Mouse (Mus musculus) induced T-regulatory cell, adult 2 months (primary cell): ENCODE data around the gene Mab21l3.

ENCODE experiments used
- DNase-seq: peaks from one replicate; pipeline ENCODE4 v3.0.0-alpha.2; 2012; ENCODE audit warnings: low read depth

Gene Mab21l3

GRCm38 (mm10) chr3:101839327-101839726 lies 9.4 kb downstream of the Mab21l3 start:
- DNase-seq, result peak; percentile 12

- DNase-seq, result no peak
Observed at GRCm38 (mm10) chr3:101836971-101837370, 11.8 kb downstream of the Mab21l3 start.

- no peak for DNase-seq
Observed at GRCm38 (mm10) chr3:101836532-101836931, 12.2 kb downstream of the Mab21l3 start.

DNA sequence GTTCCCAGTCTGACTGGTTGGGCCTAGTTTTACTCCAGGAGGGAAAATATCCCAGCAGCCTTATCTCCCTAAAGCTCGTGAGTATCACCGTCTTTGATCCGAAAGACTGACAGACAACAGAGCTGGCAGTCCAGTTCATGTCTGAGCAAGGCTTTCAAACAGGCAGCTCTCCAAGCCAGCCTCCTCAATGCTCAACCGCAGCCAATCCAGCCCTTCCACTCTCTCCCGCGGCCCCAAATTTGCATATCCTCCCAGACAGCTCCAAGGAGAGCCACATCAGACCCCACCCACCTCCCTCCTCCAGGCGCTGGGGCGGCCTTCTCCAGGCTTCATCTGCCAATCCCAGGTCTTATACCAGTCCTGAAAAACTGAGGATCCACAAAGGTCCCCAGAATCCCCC lies 12.7 kb downstream of the Mab21l3 start:
- DNase-seq, result no peak

DNA sequence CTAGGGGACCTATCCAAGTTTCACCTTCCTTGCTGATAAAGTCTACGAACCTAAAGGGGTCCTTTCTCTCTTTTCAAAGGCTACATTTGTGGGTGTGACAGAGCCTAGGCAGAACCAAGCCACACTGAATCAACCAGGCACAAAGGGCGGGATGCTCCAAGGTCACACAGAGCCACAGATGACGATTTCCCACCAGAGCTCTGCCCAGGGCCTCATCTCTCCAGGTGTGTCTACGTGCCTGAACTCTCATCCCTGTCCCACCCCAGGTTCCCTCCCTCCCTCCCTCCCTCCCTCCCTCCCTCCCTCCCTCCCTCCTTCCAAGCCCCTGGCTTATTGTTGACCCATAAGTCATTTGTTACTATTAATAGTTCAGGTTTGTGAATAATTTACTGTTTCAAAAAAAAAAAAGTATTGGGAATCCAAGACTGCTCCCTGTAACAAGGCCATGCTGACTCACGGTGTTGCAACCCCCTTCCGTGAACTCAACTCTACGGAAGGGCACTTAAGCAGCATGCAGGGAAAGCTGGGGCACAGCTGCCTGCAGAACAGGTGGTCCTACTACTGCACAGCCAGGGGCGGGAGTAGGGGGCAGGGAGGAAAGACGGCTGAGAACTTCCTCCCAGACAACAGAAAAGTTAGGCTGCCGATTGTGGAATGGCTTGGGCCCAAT lies 17.4 kb downstream of the Mab21l3 start:
- DNase-seq, result no peak

DNA sequence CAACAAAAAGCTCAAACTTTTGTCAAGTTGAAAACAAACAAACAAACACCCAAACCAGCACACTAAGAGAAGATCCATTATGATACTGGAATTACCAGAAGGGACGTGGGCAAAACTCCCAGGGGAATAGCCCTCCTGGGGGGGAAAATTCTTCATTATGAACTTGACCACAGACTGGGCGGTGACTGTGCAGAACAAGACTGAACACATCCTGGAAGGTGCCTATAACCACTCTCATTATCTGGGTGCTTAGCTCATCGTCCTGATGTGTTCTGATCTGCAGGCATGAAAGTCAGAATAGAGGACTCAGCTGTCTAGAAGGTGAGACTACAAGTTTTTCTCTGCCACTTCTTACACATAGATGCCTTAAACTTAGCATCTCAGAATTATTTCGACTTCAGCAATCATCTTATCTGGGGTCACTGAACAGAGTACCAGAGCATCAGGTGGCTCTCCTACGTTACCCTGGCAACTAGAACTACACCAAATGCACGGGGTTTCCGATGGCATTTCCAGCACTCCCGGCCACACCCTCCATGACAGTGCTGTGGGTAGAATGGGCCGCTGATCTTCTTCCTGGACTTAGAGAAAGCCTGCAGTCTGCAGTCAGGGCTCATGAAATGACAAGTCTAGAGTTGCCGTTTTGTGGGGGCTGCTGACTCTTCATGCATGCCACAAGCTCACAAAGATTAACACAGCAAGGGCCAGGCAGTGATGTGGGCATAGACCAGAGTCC lies 18.7 kb downstream of the Mab21l3 start:
- DNase-seq, result peak; percentile 16

- no peak for DNase-seq
Observed at GRCm38 (mm10) chr3:101828595-101828994, 20.2 kb downstream of the Mab21l3 start.

DNA sequence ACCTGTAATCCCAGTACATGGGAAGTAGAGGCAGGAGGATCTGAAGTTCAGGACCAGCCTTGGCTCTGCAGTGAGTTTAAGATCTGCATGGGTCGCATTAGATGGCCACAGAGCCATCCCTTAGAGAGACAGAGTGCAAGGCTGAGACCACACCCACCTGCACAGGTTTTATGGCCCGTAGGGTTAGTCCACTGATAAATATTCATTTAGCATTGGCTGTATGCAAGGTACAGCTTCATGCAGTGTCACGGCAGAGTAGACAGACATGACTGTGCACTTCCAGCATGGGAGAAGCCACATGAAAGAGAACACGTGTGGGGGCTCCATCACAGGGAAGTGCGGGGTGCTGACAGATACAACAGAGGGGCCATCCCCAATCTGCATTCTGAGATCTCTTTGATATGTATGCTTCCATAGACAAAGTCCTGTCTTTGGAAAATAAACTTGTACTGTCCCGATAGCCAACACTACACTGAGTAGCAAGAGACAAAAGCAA lies 21.5 kb downstream of the Mab21l3 start:
- no peak for DNase-seq

DNA sequence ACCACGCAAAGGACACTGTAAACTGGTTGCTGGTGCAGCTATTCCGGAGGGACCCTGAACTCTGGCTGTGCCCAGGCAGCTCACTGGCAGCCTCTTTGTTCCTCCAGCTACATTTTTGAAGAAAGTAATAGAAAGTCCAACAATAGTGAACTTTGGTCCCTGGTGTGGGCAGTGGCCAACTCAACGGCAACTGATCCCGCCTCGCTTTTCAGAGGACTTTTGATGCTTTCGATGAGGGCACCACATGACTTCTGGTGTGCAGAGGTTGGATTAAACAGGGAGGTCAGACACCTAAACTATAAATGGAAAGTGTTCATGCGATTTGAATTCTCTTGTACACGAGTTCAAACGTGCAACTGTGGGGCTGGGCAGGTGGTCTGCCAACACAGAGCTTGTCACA lies 24.4 kb downstream of the Mab21l3 start:
- DNase-seq, result no peak

GRCm38 (mm10) chr3:101822052-101822451 lies 26.7 kb downstream of the Mab21l3 start:
- DNase-seq, result no peak

- DNase-seq, result peak; percentile 17
Observed at GRCm38 (mm10) chr3:101820708-101821107, 28.1 kb downstream of the Mab21l3 start.

- no peak for DNase-seq
Observed at GRCm38 (mm10) chr3:101816006-101816405, 32.8 kb downstream of the Mab21l3 start.

GRCm38 (mm10) chr3:101814790-101815189 lies 34.0 kb downstream of the Mab21l3 start:
- no peak for DNase-seq

- DNase-seq, result peak; percentile 83
Observed at GRCm38 (mm10) chr3:101812341-101812962, 36.3 kb downstream of the Mab21l3 start.

DNA sequence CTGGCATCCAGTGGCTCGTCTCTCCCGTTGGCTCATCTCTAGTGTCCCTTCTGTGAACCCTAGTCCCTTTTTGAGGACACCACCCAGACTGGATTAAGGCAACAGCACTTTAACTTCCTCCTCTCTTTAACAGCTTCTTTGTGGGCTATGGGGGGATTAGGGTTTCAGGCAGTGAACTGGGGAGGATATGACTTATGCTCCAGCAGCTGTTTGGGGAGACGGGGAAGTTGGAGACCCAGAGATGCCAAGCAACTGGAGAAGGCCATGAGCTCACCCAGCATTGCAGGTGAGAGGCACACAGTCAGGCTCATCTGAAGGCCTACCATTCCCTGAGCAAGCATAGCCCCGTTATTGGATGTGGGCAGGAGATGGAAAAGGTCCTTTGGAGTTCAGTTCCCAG lies 36.8 kb downstream of the Mab21l3 start:
- DNase-seq, result no peak

DNA sequence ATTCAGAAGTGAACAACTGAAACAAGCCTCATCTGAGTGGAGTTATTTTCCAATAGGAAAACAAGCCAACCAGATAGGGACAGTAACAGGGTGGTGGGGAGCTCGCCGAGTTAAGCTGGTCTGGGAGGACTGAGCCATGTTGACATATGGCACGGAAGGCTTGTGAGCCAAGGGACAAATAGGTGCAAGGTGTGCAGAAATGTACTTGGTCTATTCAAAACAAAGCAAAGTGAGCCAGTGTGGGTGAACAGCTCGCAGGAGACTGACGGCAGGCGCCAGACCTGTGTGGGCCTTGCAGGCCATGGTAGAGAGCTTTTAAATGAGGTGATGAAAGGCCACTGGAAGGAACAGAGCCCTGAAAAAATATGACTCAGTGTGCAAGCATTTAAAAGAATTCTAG lies 41.1 kb downstream of the Mab21l3 start:
- no peak for DNase-seq

- no peak for DNase-seq
Observed at GRCm38 (mm10) chr3:101806941-101807340, 41.8 kb downstream of the Mab21l3 start.

GRCm38 (mm10) chr3:101806149-101806548 lies 42.6 kb downstream of the Mab21l3 start:
- DNase-seq, result peak; percentile 74

GRCm38 (mm10) chr3:101805562-101806004 lies 43.2 kb downstream of the Mab21l3 start:
- peak; percentile 15 for DNase-seq

DNA sequence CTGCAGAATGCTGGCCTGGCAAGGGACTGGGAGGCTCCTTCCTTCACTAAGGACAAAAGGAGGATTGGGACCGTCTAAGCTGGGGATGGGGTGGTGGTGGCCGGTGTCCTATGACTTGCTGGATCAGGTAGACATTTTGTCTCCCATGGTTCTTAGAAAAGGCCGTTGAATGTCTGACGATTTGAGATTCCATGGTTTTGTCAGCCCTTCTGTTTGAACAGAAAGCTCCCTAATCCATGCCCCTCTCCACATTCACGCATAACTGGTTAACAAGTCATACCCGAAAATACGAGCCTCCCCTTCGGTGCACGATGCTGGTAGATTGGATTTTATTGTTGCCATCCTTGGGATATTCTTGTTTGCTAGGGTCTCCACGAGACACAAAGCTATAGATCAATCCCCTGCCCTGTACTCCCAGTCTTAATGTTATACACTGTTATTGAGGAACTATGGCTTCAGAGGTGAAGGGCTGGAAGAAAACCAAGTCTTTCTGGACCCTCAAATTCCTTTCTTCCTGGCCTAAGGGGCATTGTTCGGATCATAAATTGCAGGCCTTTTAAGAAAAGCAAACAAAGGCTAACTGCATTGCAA lies 43.7 kb downstream of the Mab21l3 start:
- DNase-seq, result no peak

DNA sequence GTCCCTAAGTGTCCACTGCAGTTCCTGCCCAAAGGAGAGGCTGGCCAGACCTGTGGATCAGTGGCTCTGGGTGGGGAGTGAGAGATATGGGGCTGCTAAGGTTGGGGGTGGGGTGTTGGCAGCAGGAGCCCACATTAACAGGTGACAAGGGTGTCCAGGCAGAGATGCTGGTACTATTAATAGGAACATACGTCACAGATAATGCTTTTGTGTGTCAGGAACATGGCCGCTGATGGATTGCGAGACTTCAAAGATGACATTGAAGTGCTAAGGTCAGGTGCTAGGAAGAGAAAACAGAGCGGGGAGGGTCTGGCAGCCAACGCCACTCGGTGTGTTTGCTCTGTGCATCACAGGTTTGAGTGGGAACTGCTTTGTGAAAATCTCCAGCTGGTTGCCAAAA lies 44.4 kb downstream of the Mab21l3 start:
- no peak for DNase-seq

GRCm38 (mm10) chr3:101803764-101804163 lies 45.0 kb downstream of the Mab21l3 start:
- peak; percentile 48 for DNase-seq

GRCm38 (mm10) chr3:101802746-101803145 lies 46.0 kb downstream of the Mab21l3 start:
- DNase-seq, result peak; percentile 12
